Mouse (Mus musculus) hindbrain, embryonic 16.5 days (tissue): Measurements from ENCODE around the gene Cmtm2a. TPM values are rescaled to one million over a fixed set of nuclear protein-coding genes. Genes with fewer than 3 reads are reported as not detected.

Experiments
- ATAC-seq: fragments of 200-750 bp; cut with Nextera tagmentation; 2 replicates; pipeline ENCODE4 v1.8.0; 2017; ENCODE audit warnings: moderate TSS enrichment, moderate library complexity
- H3K27ac ChIP-seq: fragments of 300-500 bp; sonication (generic); 2 replicates; pipeline ENCODE4 v1.5.1; 2014; ENCODE audit warnings: low read depth, mild to moderate bottlenecking, control low read depth, low read length, moderate library complexity
- H3K27me3 ChIP-seq: fragments of 300-500 bp; sonication (generic); replicated peaks from 2 replicates; pipeline ENCODE4 v1.6.1; 2014; ENCODE audit warnings: low read length; ENCODE audit not compliant: control insufficient read depth, insufficient read depth
- H3K36me3 ChIP-seq: fragments of 300-500 bp; sonication (generic); 2 replicates; pipeline ENCODE4 v1.6.1; 2014; ENCODE audit warnings: mild to moderate bottlenecking, low read length, moderate library complexity, mixed read lengths; ENCODE audit not compliant: control insufficient read depth, insufficient read depth
- H3K4me1 ChIP-seq: fragments of 300-500 bp; sonication (generic); 2 replicates; pipeline ENCODE4 v1.6.1; 2014; ENCODE audit warnings: low read depth, low read length; ENCODE audit not compliant: control insufficient read depth, insufficient read depth
- H3K4me2 ChIP-seq: fragments of 300-500 bp; sonication (generic); 2 replicates; pipeline ENCODE4 v1.6.1; 2014; ENCODE audit warnings: mild to moderate bottlenecking, low read length, control low read depth, moderate library complexity
- H3K4me3 ChIP-seq: fragments of 300-500 bp; sonication (generic); 2 replicates; pipeline ENCODE4 v1.5.1; 2014; ENCODE audit warnings: mild to moderate bottlenecking, low read length, control low read depth, moderate library complexity
- H3K9ac ChIP-seq: fragments of 300-500 bp; sonication (generic); 2 replicates; pipeline ENCODE4 v1.6.1; 2014; ENCODE audit warnings: low read depth, mild to moderate bottlenecking, control low read depth, low read length, moderate library complexity
- H3K9me3 ChIP-seq: fragments of 300-500 bp; sonication (generic); 2 replicates; pipeline ENCODE4 v1.6.1; 2014; ENCODE audit warnings: mild to moderate bottlenecking, low read length, moderate library complexity; ENCODE audit not compliant: control insufficient read depth
- WGBS: fragments of 180-500 bp; shearing (Covaris S2); extraction: QIAGEN DNeasy Blood & Tissue Kit; methylation state at CpG from one replicate; pipeline ENCODE4 v1.1.7; 2014; 5-methylcytosine and 5-hydroxymethylcytosine counted together
- polyA plus RNA-seq: library from polyadenylated mRNA; unstranded; fragments of >200 nt; fragmentation: Nextera tagmentation; extraction: Ambion mirVana; gene quantifications from 2 replicates; pipeline ENCODE4 v1.2.1, GENCODE M21; 2015

The Cmtm2a gene
- polyA plus RNA-seq, 1 experiment from 2014 or later, result not detected

- peaks cover 29% of the 10 kb centered on the region for H3K36me3 ChIP-seq
- no peaks in the 10 kb centered on the region for H3K27me3 ChIP-seq
Measured at GRCm38 (mm10) chr8:104242038-104242644, 50.8 kb downstream of the Cmtm2a start.

DNA sequence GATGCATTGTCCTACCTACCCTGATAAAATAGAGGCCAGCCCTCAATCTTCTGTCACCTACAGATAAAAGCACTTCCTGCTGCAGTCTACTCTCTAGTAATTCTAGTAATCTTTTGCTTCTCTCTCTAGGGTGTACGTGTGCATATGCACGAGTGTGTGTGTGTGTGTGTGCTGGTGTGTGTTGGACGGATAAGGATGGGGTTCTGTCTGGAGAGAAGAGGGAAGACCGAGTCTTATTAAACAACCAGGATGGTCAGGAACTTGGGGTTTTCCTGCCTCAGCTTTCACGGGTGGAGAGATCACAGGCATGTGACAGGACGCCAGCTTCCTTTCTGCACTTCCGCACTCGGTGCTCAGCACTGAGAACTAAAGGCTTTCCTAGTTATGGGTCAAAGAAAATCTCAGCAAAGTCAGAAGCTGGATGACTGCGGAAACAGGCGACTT, 53.5 kb downstream of the Cmtm2a start:
- Histone ChIP-seq H3K4me1 (no peaks in the 10 kb centered on the region), H3K9me3 (no peaks in the 10 kb centered on the region), H3K36me3 (peaks cover 27% of the 10 kb centered on the region), H3K4me2 (no peak overlapping the region), H3K27me3 (no peaks in the 10 kb centered on the region), H3K27ac (no peak overlapping the region), H3K4me3 (no peak overlapping the region), H3K9ac (no peak overlapping the region)
- ATAC-seq, result no peak
- WGBS, result 89% methylated on average over 10 of the region's 10 CpGs

More at GRCm38 (mm10) chr8:104242038-104242644, 50.8 kb downstream of the Cmtm2a start:
- peaks cover 4% of the 10 kb centered on the region; the same call in 1 of the 2 replicates for H3K4me1 ChIP-seq
- no peak overlapping the region for H3K4me3 ChIP-seq
- H3K9me3 ChIP-seq, result no peaks in the 10 kb centered on the region
- no peak for ATAC-seq
- no peak overlapping the region for H3K9ac ChIP-seq
- H3K4me2 ChIP-seq, result no peak overlapping the region
- no peak overlapping the region for H3K27ac ChIP-seq
- 82% methylated on average over 12 of the region's 12 CpGs for WGBS

- Histone ChIP-seq H3K9me3 (no peaks in the 10 kb centered on the region), H3K36me3 (peaks cover 37% of the 10 kb centered on the region), H3K27me3 (no peaks in the 10 kb centered on the region), H3K9ac (no peak overlapping the region), H3K4me1 (no peaks in the 10 kb centered on the region), H3K4me2 (no peak overlapping the region), H3K4me3 (no peak overlapping the region), H3K27ac (no peak overlapping the region)
- WGBS, result 50% methylated on average over 6 of the region's 6 CpGs
- peak; percentile 69; the same call in 1 of the 2 replicates for ATAC-seq
Measured at GRCm38 (mm10) chr8:104234573-104234972, 58.4 kb downstream of the Cmtm2a start.

GRCm38 (mm10) chr8:104232919-104233318, 60.1 kb downstream of the Cmtm2a start:
- H3K4me2 ChIP-seq, result no peak overlapping the region
- H3K27me3 ChIP-seq, result no peaks in the 10 kb centered on the region
- no peak overlapping the region for H3K4me3 ChIP-seq
- WGBS, result 98% methylated on average over 5 of the region's 5 CpGs
- peaks cover 47% of the 10 kb centered on the region for H3K36me3 ChIP-seq
- no peak overlapping the region for H3K9ac ChIP-seq
- no peak for ATAC-seq
- no peak overlapping the region for H3K27ac ChIP-seq
- H3K4me1 ChIP-seq, result no peaks in the 10 kb centered on the region
- H3K9me3 ChIP-seq, result no peaks in the 10 kb centered on the region

DNA sequence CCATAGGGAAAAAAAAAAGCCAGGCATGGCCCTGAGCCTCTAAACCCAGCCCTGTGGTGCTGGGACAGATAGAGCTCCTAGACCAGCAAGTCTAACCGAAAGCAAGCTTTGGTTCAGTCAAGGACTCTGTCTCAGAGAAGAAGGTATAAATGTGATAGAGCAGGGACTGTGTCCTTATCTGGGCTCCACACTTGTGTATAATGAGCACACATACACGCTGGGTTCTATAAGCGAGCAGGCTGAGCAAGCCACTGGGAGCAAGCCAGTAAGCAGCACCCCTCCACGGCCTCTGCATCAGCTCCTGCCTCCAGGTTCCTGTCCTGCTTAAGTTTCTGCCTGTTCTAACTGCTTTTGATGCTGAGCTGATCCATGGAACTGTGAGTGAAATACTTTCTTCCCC, 60.9 kb downstream of the Cmtm2a start:
- H3K36me3 ChIP-seq, result peaks cover 56% of the 10 kb centered on the region
- no peaks in the 10 kb centered on the region for H3K4me1 ChIP-seq
- no peak overlapping the region for H3K9ac ChIP-seq
- ATAC-seq, result no peak
- no peak overlapping the region for H3K27ac ChIP-seq
- 97% methylated on average over 4 of the region's 4 CpGs for WGBS
- no peak overlapping the region for H3K4me3 ChIP-seq
- H3K4me2 ChIP-seq, result no peak overlapping the region
- no peaks in the 10 kb centered on the region for H3K27me3 ChIP-seq
- H3K9me3 ChIP-seq, result no peaks in the 10 kb centered on the region

Other genes starting within 250 kb of the Cmtm2a start
- 11.2 and 15.0 TPM in 2 replicates for gene Cdh5, start 191.6 kb downstream of the Cmtm2a start, polyA plus RNA-seq
- 7.8 and 8.8 TPM in 2 replicates for gene Bean1, start 122.7 kb downstream of the Cmtm2a start, polyA plus RNA-seq
- 49.0 and 50.3 TPM in 2 replicates for gene Tk2, start 44.6 kb downstream of the Cmtm2a start, polyA plus RNA-seq
- 33.6 and 36.9 TPM in 2 replicates for gene Cklf, start 42.3 kb downstream of the Cmtm2a start, polyA plus RNA-seq
- not detected in 2 replicates for gene Gm45711, start 16.9 kb upstream of the Cmtm2a start, polyA plus RNA-seq
- gene Cmtm1, start 17.0 kb upstream of the Cmtm2a start, polyA plus RNA-seq, result not detected in 2 replicates
- not detected in 2 replicates for gene Gm11020, start 28.4 kb upstream of the Cmtm2a start, polyA plus RNA-seq
- gene Cmtm2b, start 29.0 kb upstream of the Cmtm2a start, polyA plus RNA-seq, result not detected in 2 replicates
- gene Cmtm3, start 46.2 kb upstream of the Cmtm2a start, polyA plus RNA-seq, result 44.2 and 47.2 TPM in 2 replicates
- gene Cmtm4, start 102.6 kb upstream of the Cmtm2a start, polyA plus RNA-seq, result 3.0 TPM in 2 replicates
- 97.9 and 112 TPM in 2 replicates for gene Dync1li2, start 149.9 kb upstream of the Cmtm2a start, polyA plus RNA-seq
- gene Terb1, start 216.7 kb upstream of the Cmtm2a start, polyA plus RNA-seq, result 0.70 and 0.90 TPM in 2 replicates
- 104 and 108 TPM in 2 replicates for gene Nae1, start 241.5 kb upstream of the Cmtm2a start, polyA plus RNA-seq
- 3.5 and 4.9 TPM in 2 replicates for gene Car7, start 241.5 kb upstream of the Cmtm2a start, polyA plus RNA-seq